Mouse (Mus musculus): ENCODE results near the gene Ctla2a.
"Not testable (repeated sequence)": the region's sequence is repeated elsewhere in the genome, so short reads cannot be mapped to it uniquely, and the experiment has no call there.

- not testable (repeated sequence) for TF ChIP-seq POLR2A (IDR thresholded peaks at IDR 0.05; ENCODE audit: insufficient read depth, low read length); CTCF (IDR thresholded peaks at IDR 0.05; ENCODE audit: low read depth, low read length)
These were observed 5.5 kb upstream of the Ctla2a start, which contains the start of gene Tpbpa for GRCm38 (mm10) chr13:60941884-60942283.
